Mouse (Mus musculus) testis, postnatal 10 days (tissue): ENCODE data around the gene Dqx1.

Experiments
- DNase-seq: peaks from one replicate; pipeline ENCODE4 v3.0.0; 2021; ENCODE audit warnings: low spot score

Dqx1 gene

GRCm38 (mm10) chr6:83057790-83058189 lies at the start of gene Dqx1:
Gene Dqx1, plus strand, starts transcription at chr6:83057844.
- DNase-seq: no peak

- DNase-seq: no peak
Observed at GRCm38 (mm10) chr6:83008659-83009058, 49.0 kb upstream of the Dqx1 start.

- no peak for DNase-seq
Observed at GRCm38 (mm10) chr6:83010010-83010409, 47.6 kb upstream of the Dqx1 start.

GRCm38 (mm10) chr6:83011255-83011654 lies 46.4 kb upstream of the Dqx1 start:
- DNase-seq: no peak

GRCm38 (mm10) chr6:83011756-83012155 lies 45.9 kb upstream of the Dqx1 start:
- DNase-seq: no peak

GRCm38 (mm10) chr6:83013444-83013843 lies 44.2 kb upstream of the Dqx1 start:
- DNase-seq: no peak

GRCm38 (mm10) chr6:83014482-83015466 lies 42.9 kb upstream of the Dqx1 start:
- no peak for DNase-seq

- DNase-seq: no peak
Observed at GRCm38 (mm10) chr6:83015749-83016148, 41.9 kb upstream of the Dqx1 start.

- no peak for DNase-seq
Observed at GRCm38 (mm10) chr6:83017190-83017589, 40.5 kb upstream of the Dqx1 start.

- DNase-seq: no peak
Observed at GRCm38 (mm10) chr6:83019044-83019443, 38.6 kb upstream of the Dqx1 start.

- DNase-seq: no peak
Observed at GRCm38 (mm10) chr6:83020121-83020520, 37.5 kb upstream of the Dqx1 start.

- DNase-seq: no peak
Observed at GRCm38 (mm10) chr6:83020836-83021593, 36.6 kb upstream of the Dqx1 start.

- no peak for DNase-seq
Observed at GRCm38 (mm10) chr6:83023008-83023407, 34.6 kb upstream of the Dqx1 start.

- no peak for DNase-seq
Observed at GRCm38 (mm10) chr6:83023786-83024185, 33.9 kb upstream of the Dqx1 start.

GRCm38 (mm10) chr6:83024421-83024820 lies 33.2 kb upstream of the Dqx1 start:
- no peak for DNase-seq

- no peak for DNase-seq
Observed at GRCm38 (mm10) chr6:83025221-83025620, 32.4 kb upstream of the Dqx1 start.

- DNase-seq: no peak
Observed at GRCm38 (mm10) chr6:83027293-83027692, 30.4 kb upstream of the Dqx1 start.

- no peak for DNase-seq
Observed at GRCm38 (mm10) chr6:83027706-83028105, 29.9 kb upstream of the Dqx1 start.

- DNase-seq: no peak
Observed at GRCm38 (mm10) chr6:83029777-83030176, 27.9 kb upstream of the Dqx1 start.

GRCm38 (mm10) chr6:83031111-83031510 lies 26.5 kb upstream of the Dqx1 start:
- DNase-seq: no peak

- DNase-seq: no peak
Observed at GRCm38 (mm10) chr6:83031921-83032590, 25.6 kb upstream of the Dqx1 start.

GRCm38 (mm10) chr6:83032769-83033191 lies 24.9 kb upstream of the Dqx1 start:
- peak; percentile 63 for DNase-seq
